Mouse (Mus musculus) hindlimb bud, embryonic 11.5 days (tissue): ENCODE measurements around the gene Tmem45a.

ENCODE experiments used
- DNase-seq: peaks from one replicate; pipeline ENCODE4 v3.0.0-alpha.2; 2012; ENCODE audit warnings: low read depth, low spot score; ENCODE audit errors: extremely low spot score

Tmem45a gene

GRCm38 (mm10) chr16:56798873-56799272, 87.1 kb downstream of the Tmem45a start:
- DNase-seq: no peak

GRCm38 (mm10) chr16:56795481-56796139, 90.4 kb downstream of the Tmem45a start, which contains the start of gene Adgrg7:
Gene Adgrg7 (minus strand): TSS chr16:56795855.
- no peak for DNase-seq

- DNase-seq: no peak
These were observed 91.4 kb downstream of the Tmem45a start for GRCm38 (mm10) chr16:56794383-56795144.

- DNase-seq: no peak
These were observed 92.2 kb downstream of the Tmem45a start for GRCm38 (mm10) chr16:56793778-56794177.

- no peak for DNase-seq
These were observed 100.0 kb downstream of the Tmem45a start for GRCm38 (mm10) chr16:56785943-56786342.

- peak; percentile 30 for DNase-seq
These were observed 114.5 kb downstream of the Tmem45a start for GRCm38 (mm10) chr16:56771163-56772105.
